In the genomic region with DNA sequence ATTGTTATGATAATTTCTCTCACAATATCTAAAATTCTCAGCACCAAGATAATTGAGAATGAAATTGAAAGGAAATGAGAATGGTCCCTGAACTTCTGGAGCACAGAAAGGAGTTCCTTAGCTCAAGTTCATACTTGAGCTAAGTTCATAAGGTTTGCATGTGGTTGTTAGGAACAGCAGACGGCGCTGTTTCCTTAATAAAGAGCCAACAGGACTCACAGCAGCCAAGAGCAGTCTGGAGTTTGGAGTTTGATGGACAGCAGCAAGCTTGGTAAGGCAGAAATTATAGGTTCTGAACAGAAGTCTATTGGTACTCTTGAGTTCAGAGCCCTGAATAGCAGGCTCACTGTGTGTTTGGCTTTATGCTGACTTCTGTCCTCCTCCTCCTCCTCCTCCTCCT, we compare ENCODE assay signal across 8 mouse cellular contexts. TPM values are rescaled to one million over a fixed set of nuclear protein-coding genes. Genes with fewer than 3 reads are reported as not detected.
DNase-seq lines count a peak whose midpoint lies in the region; ATAC-seq and TF ChIP-seq lines count a peak whose summit lies in the region.
"Had no signal": no experiment of that assay in that cellular context is flagged by ENCODE, and none has a peak within 500 bp of the region (broad histone marks: within the 10 kb centered on the region; RNA-seq: fewer than 3 reads in every experiment).

No protein-coding gene starts in this region.

- WGBS in liver, postnatal 0 days (ENCODE audit: insufficient replicate concordance), result 11% methylated on average over 2 of the region's 2 CpGs

- H3K9me3 ChIP-seq in ES-E14 (ENCODE audit: control insufficient read depth, insufficient read depth, low read depth, low read length), result no peaks in the 10 kb centered on the region
- H3K9me3 ChIP-seq in liver, postnatal 0 days (ENCODE audit: low read length), result no peaks in the 10 kb centered on the region

- TF ChIP-seq CTCF in liver, postnatal 0 days (IDR thresholded peaks at IDR 0.05; ENCODE audit: low read depth), result peak; percentile 70

- H3K36me3 ChIP-seq in ES-E14 (ENCODE audit: control insufficient read depth, insufficient read depth, low read length, poor library complexity, severe bottlenecking), result no peaks in the 10 kb centered on the region
- H3K36me3 ChIP-seq in liver, postnatal 0 days (replicated peaks; ENCODE audit: insufficient read depth, low read length), result no peaks in the 10 kb centered on the region

- H3K4me2 ChIP-seq in liver, postnatal 0 days (ENCODE audit: low read depth, low read length), result no peak overlapping the region

- ATAC-seq in liver, postnatal 0 days, result no peak

- no peak overlapping the region for H3K9ac ChIP-seq in ES-E14 (ENCODE audit: insufficient read depth, low read depth, low read length, poor library complexity, severe bottlenecking)
- no peak overlapping the region for H3K9ac ChIP-seq in liver, postnatal 0 days (replicated peaks)

- peak; percentile 14 to 71 for DNase-seq in layer of hippocampus, adult 18-20 months (ENCODE audit: low spot score in 2 of 2)
- no peak for DNase-seq in layer of hippocampus, adult 9-10 months (ENCODE audit: low spot score)
- peak; percentile 33 for DNase-seq in ES-E14 (ENCODE audit: low read depth, low spot score)
- DNase-seq in brain, adult 2 months (ENCODE audit: low read depth, low spot score), result peak; percentile 80
- peak; percentile 59 for DNase-seq in forelimb bud, embryonic 11.5 days (ENCODE audit: low read depth, low spot score)
- DNase-seq in liver, postnatal 0 days, result no peak
- DNase-seq in spleen, postnatal 14 days (ENCODE audit: low spot score in 2 of 2), result no peak

- TF ChIP-seq EP300 in liver, postnatal 0 days (IDR thresholded peaks at IDR 0.05; ENCODE audit: low read depth), result no peak

- H3K4me3 ChIP-seq in ES-E14 (ENCODE audit: insufficient read depth in 1 of 2, low read depth in 1 of 2, low read length in 2 of 2, poor library complexity in 1 of 2, severe bottlenecking in 1 of 2), result no peak overlapping the region
- H3K4me3 ChIP-seq in liver, postnatal 0 days (ENCODE audit: low read depth, low read length), result no peak overlapping the region

- in situ Hi-C loops in ES-E14 (cut with MboI; ENCODE audit: low sequenced_read_pairs in 2 of 2, unreplicated experiment in 2 of 2), result loop anchor here in 1 of 2 experiments (10.0 kb wide), 1 partner anchor 92 kb away; no protein-coding TSS in a partner anchor

- H3K27ac ChIP-seq in ES-E14 (ENCODE audit: insufficient read depth, low read depth, low read length, poor library complexity, severe bottlenecking), result no peak overlapping the region
- no peak overlapping the region for H3K27ac ChIP-seq in liver, postnatal 0 days (ENCODE audit: low read depth)

- H3K4me1 ChIP-seq in ES-E14 (ENCODE audit: control insufficient read depth in 2 of 2, insufficient read depth in 2 of 2, low read length in 2 of 2, poor library complexity in 1 of 2), result no peaks in the 10 kb centered on the region
- no peaks in the 10 kb centered on the region for H3K4me1 ChIP-seq in liver, postnatal 0 days (ENCODE audit: insufficient read depth)

- no peaks in the 10 kb centered on the region for H3K27me3 ChIP-seq in liver, postnatal 0 days (ENCODE audit: insufficient read depth, low read length)

TF ChIP-seq in ES-E14, 5 proteins besides CTCF, POLR2A, EP300 and RAD21:
- TF ChIP-seq ZC3H11A (IDR thresholded peaks at IDR 0.05; ENCODE audit: borderline replicate concordance, low read depth, low read length) (peak; percentile 80; the same call in 1 of the 2 replicates), CHD2 (IDR thresholded peaks at IDR 0.05; ENCODE audit: low read depth, low read length) (no peak)
TF ChIP-seq in ES-E14: peak in this region for 1.

RNA-seq across cellular contexts. Expression of a gene that starts 24.8 kb away (rescaled TPM):
- total RNA-seq in layer of hippocampus, adult 18-20 months (2021), result not detected
- total RNA-seq in ES-E14 (2012; rRNA removed), result not detected in 2 replicates
- polyA plus RNA-seq in liver, postnatal 0 days (2015; fragmentation: Nextera tagmentation; extraction: Ambion mirVana), result not detected in 2 replicates
- polyA plus RNA-seq: liver, embryonic 16.5 days had no signal

Comparison
In these comparisons a context has a peak if more than half of its experiments do, and no peak if none do; other contexts are left out.
1. DNase-seq: peak in layer of hippocampus, adult 18-20 months (2 of 2), ES-E14 (single experiment), brain, adult 2 months (single experiment) and forelimb bud, embryonic 11.5 days (single experiment); none in layer of hippocampus, adult 9-10 months (single experiment), liver, postnatal 0 days (single experiment) and spleen, postnatal 14 days (0 of 2).